Mouse (Mus musculus): ENCODE data around the gene Rho.

The Rho gene

GRCm38 (mm10) chr6:115956922-115957601, 25.5 kb downstream of the Rho start:
- DNase-seq, result peak; percentile 81

- DNase-seq, result no peak
These were observed 26.1 kb downstream of the Rho start for GRCm38 (mm10) chr6:115957681-115958080.

DNA sequence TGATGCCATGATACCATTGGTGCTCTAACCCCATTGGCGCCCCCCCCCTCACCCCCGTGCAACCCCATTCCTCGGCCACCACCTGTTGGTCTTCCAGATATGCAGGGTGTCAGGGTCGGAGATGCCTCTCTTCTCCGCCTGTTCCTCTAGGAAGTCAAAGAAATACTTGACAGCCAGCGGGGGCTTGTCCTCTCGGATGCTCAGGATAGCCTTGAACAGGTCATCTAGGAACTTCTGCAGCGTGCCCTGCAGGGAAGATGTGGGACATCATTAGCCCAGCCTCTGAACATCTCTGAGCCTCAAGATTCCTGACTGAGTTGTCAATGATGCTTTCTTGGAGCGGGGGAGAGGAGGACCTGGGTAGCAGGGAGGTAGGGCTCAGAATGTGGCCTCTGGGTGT, 26.9 kb downstream of the Rho start:
- no peak for DNase-seq

GRCm38 (mm10) chr6:115959151-115959691, 27.7 kb downstream of the Rho start:
- peak; percentile 89 for DNase-seq

DNA sequence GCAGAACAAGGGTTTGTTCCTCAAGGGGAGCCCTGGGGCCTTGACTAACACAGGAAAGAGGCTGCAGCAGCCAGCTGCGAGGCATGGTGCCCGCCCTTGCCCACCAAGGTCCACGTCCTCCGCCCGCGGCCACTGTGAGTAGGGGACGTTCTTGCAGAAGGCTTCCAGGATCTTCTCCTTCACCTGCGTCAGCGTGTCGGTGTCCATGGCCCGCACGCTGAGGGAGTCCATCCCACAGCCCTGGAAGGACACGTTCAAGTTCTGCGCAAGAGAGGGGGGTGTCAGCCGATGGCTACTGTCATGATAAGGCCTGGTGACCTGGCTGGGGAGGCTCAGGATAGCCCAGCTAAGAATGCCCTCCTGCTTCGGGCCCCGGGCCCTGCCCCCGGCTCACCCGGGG, 28.8 kb downstream of the Rho start:
- DNase-seq, result no peak

- DNase-seq, result no peak
These were observed 30.2 kb downstream of the Rho start for GRCm38 (mm10) chr6:115961743-115962142.

GRCm38 (mm10) chr6:115962439-115963085, 31.0 kb downstream of the Rho start:
- DNase-seq, result no peak

DNA sequence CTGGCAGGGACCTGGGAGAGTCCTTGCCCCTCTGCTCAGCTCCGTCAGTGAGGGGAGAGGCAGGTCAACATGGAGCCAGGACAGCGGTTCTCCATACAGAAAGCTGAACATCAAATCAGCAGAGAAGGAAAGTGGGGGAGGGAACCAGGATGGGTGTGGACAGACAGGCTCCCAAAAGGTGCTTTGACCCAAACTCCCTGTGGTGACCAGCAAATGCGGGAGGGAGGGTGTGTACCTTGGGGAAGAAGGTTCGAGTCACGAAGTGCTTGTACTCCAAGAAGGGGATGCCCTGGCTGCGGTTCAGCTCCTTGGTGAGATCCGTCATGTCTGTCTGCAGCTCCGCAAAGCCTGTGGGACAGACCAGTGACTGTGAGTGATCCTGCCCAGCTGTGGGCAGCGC, 32.1 kb downstream of the Rho start:
- no peak for DNase-seq

GRCm38 (mm10) chr6:115966227-115966966, 34.8 kb downstream of the Rho start:
- no peak for DNase-seq

GRCm38 (mm10) chr6:115967291-115967880, 35.8 kb downstream of the Rho start:
- no peak for DNase-seq

DNA sequence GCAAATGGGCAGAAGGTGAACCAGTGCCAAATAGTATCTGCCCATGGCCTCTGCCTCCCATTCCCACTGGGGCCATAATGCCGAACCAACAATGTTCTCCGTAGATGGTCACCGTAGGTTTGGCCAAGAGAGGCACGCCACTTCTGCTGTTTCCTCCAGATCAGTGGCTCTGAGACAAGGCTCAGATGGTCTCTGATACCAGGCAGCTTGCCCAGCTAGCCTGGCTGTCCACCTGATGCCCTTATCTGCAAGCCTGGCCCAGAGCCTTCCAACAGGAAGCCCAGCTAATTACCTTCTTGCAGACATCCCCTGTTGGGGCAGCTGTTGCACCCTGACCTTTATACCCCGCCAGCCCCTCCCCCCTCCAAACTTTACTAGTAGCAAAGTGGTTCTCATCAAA, 36.5 kb downstream of the Rho start:
- DNase-seq, result no peak

DNA sequence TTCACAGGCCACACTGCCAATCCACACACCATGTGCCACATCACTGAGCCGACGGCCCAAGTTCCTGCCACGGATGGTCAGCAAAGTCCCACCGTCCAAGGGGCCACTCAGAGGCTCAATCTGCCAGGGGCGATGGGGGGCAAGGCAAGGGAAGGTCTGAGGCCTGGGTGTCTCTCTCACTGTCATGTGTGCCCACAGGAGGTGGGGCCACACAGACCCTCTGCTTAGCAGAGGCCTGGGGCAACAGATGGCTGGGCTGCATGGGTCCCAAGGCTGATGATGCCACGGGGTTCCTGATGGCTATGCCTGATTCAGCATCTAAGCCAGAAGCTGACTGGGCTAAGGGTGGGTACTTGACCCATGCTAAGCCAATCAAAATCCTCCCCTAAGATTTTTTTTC, 37.2 kb downstream of the Rho start:
- DNase-seq, result no peak

- no peak for DNase-seq
These were observed 37.6 kb downstream of the Rho start for GRCm38 (mm10) chr6:115969103-115969502.

DNA sequence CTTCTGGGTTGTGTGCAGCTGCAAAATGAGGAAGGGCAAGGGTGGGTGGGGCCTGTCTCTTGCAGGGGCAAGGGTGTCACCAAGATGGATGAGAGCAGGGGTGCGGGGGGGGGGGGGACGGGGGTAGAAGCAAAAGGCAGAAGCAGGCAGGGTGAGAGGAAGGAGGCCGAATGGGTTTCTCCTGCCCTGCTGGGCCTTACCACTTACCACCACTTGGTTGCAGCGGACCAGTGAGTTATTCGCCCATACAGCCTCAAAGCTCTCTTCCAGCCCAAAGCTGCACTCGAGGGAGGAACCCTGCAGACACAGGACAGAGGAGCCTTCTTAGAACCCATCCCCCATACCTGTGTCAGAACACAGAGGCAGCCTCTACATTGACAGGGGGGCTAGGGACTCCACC, 38.4 kb downstream of the Rho start:
- DNase-seq, result no peak

DNA sequence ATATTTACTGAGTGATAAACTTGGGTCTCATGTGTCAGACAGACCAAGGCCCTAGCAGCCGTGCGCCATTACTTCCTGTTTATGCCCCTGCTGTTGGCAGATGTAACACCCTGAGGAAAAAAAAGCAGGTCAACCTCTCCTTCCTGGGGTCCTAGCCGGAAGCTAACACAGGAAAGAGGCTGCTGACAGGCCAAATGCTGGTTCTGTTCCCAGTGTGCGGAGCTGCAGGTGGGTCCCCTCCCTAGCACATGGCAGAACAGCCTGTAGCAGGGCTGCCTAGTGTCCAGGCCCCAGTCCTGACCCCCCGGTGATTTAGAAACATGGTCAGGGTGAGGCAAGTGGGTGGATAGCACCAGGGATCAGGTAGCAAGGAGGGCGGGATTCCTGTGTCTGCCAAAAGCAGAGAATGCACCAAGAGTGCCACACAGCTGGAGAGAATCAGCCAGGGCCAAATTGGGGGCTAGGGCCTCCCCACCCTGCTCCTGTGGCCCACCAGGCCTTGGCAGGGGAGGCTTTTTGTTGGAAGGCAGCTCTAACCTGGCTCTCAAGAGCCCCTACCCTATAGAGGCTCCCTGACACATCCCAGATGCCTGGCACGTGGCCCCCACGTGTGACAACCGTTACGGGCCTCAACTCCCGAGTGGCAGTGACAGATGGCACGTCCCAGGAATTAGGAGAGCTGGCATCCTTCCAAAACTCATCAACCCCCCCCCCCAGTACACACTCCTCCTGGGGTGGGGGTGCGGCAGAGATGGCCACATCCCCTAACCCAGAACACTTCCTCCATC, 39.9 kb downstream of the Rho start:
- DNase-seq, result peak; percentile 59

DNA sequence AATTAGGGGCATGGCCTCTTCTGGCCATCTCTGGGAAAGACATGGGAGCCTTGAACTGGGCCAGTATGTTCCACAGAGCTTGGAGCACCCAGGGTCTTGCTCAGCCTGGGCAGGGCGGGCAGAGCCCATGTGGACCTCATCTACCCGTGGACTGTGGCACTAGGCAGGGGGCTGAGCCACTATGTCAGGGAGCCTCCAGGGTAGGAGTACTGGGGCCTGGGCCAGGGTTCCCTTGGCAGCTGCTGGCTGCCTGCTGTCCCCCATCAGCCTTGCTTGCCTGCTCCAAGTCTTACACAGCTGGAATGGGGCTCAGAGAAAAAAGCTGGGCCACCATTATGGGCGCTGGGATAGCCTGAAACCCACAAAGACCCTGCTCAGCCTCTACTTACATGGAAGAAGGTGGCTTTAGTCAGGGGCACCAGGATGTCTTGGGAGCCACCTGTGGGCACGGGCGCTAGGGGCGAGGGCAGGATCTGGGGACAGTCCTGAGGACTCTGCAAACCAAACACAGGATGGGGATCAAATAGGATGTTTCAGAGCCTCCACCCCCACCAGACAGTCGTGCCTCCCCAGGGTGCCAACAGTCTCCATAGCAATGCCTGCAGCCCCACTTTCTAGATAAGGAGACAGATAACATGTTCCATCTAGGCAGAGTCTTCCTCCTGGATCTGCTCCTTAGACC, 40.7 kb downstream of the Rho start:
- DNase-seq, result no peak

DNA sequence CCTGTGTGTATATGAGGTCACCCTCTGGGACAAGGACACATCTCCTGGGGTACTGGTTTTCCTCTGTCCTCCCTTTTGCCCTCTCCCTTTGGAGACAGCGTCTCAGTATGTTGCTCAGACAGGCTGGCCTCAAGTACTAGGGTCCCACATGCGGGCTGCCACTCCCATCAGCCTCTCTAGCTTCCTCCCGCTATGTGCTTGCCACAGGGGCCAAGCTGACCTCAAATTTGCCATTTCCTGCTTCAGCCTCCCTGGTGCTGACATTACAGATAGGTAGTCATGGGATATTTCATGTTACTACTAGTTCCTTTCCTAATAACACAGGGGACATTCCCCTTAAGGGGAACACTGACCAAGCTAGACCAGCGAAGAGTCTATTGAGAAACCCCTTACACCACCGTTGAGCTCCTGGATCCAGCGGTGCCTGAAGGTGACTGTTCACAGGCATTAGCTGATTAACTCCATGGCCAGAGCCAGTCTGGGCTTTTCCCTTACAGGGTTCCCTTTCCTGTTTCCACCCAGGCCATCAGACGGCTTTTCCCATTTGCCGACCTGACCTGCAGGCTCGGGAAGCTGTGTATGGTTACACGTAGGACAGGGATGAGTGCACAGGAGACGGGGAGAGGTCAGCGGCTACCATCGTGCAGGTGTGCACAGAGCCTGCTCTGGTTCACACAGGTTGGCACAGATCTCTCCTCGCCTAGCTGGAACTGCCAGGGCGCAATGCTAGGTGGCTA, 41.8 kb downstream of the Rho start:
- no peak for DNase-seq

DNA sequence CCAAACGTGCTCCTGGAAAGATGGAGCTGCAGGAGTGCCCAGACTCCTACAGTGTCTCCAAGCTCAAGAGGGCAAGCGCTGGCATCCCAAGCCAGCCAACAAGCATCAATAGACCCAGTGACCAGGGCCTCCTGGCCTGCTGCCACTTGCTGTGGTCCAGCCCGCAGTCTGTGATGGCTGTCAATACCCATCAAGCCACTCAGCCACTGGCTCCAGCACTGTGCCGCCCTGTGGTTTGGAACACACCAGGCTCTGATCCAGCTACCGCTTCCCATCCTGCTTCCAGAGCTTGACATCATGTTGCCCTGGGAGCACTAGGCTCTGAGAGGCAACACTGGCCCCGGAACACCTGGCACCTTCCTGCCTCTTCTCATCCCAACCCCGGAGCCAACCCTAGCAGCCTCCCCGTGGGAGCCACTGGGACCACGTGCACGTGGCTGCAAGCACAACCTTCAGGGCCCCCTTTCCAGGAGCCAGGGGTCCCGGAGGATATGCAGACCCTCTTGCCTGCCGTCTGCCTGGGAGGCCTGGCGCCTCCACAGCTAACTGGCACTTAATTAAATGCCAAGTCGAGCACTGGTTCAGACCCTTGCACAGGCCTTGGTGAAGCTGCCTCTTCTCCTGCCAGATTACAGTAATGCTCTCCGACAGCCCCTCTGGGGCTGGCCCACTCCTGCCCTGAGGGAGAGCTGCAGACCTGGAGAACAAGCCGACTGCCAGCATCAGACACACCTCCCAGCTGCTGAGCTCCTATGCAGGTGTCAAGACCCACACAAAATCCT, 42.5 kb downstream of the Rho start:
- DNase-seq, result no peak

GRCm38 (mm10) chr6:115975606-115976005, 44.1 kb downstream of the Rho start:
- DNase-seq, result no peak

DNA sequence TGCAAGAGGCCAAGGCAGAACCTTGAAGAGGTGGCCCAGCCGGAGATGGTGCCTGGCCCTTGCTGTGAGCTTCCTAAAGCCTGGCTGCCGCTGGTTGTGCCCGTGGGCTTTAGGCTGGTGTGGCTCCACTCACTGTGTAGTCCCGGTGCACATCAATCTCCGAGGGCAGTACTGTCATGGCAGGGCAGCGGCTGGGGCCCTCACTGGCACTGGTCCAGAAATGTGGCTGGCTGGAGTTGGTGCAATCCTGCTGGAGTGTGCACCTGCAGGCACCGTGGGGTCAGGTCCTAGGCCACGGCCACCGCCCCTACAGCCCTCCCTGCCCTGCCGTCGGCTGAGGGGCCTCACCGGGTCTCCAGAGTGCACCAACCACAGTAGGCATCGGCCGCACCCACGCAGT, 46.3 kb downstream of the Rho start:
- no peak for DNase-seq
